Mouse (Mus musculus) liver, adult 2 months (tissue): ENCODE results near the gene Grid2ip. TPM values are rescaled to one million over a fixed set of nuclear protein-coding genes. Genes with fewer than 3 reads are reported as not detected.
A peak's percentile ranks its signal among the peaks of the same experiment; 100 is the strongest.

Experiments used
- DNase-seq: peaks from one replicate; pipeline ENCODE4 v3.0.0-alpha.2; 2011; ENCODE audit warnings: low read depth, low spot score; ENCODE audit errors: extremely low read depth
- H3K27ac ChIP-seq: fragments of 200-500 bp; replicated peaks from 2 replicates; pipeline ENCODE4 v1.5.1; 2012; ENCODE audit warnings: low read depth, mild to moderate bottlenecking, control low read depth, inconsistent platforms, low read length; ENCODE audit not compliant: insufficient read depth
- H3K27me3 ChIP-seq: fragments of 200-500 bp; 2 replicates; pipeline ENCODE4 v1.6.1; 2012; ENCODE audit warnings: mild to moderate bottlenecking, moderate library complexity, low read length, inconsistent platforms; ENCODE audit not compliant: control insufficient read depth, insufficient read depth
- H3K36me3 ChIP-seq: fragments of 200-500 bp; 2 replicates; pipeline ENCODE4 v1.6.1; 2012; ENCODE audit warnings: low read length, inconsistent platforms; ENCODE audit not compliant: control insufficient read depth, insufficient read depth
- H3K4me1 ChIP-seq: fragments of 200-500 bp; 2 replicates; pipeline ENCODE4 v1.6.1; 2011; ENCODE audit warnings: low read length; ENCODE audit not compliant: control insufficient read depth, insufficient read depth
- H3K4me3 ChIP-seq: fragments of 200-500 bp; 2 replicates; pipeline ENCODE4 v1.5.1; 2011; ENCODE audit warnings: low read depth, mild to moderate bottlenecking, control low read depth, low read length, moderate library complexity; ENCODE audit not compliant: insufficient read depth
- H3K79me2 ChIP-seq: fragments of 200-500 bp; 2 replicates; pipeline ENCODE4 v1.6.1; 2012; ENCODE audit warnings: inconsistent platforms, mild to moderate bottlenecking, low read length, moderate library complexity; ENCODE audit not compliant: control insufficient read depth, insufficient read depth
- H3K9ac ChIP-seq: fragments of 200-500 bp; 2 replicates; pipeline ENCODE4 v1.6.1; 2012; ENCODE audit warnings: low read depth, mild to moderate bottlenecking, control low read depth, inconsistent platforms, low read length
- CTCF ChIP-seq: fragments of 200-500 bp; IDR thresholded peaks from 2 replicates; pipeline ENCODE4 v1.5.1; 2011; ENCODE audit warnings: low read depth, low read length, control low read depth
- POLR2A ChIP-seq: fragments of 200-500 bp; IDR thresholded peaks from 2 replicates; pipeline ENCODE4 v1.6.1; 2011; ENCODE audit warnings: low read length, control low read depth; ENCODE audit not compliant: insufficient read depth; ENCODE audit errors: extremely low read depth
- WGBS: fragments of 180-500 bp; shearing (Covaris S2); methylation state at CpG from one replicate; pipeline ENCODE4 v1.1.7; 2018; 5-methylcytosine and 5-hydroxymethylcytosine counted together
- polyA plus RNA-seq: library from polyadenylated mRNA; depleted of rRNA; stranded (reverse); fragments of >200 nt; gene quantifications from 2 replicates; pipeline ENCODE4 v1.2.3, GENCODE M21; 2012
- total RNA-seq: library from RNA; depleted of rRNA; stranded (reverse); fragments of >200 nt; gene quantifications from 2 replicates; pipeline ENCODE4 v1.2.3, GENCODE M21; 2014

Grid2ip gene
- total and polyA plus RNA-seq, 2 experiments, result 0.13 TPM; not detected in 1

- H3K27ac ChIP-seq, result peak within 1 kb of the TSS; percentile 94
- DNase-seq, result peak; percentile 51
- peaks cover 8% of the 10 kb centered on the region; the same call in 1 of the 2 replicates for H3K79me2 ChIP-seq
- peaks cover 22% of the 10 kb centered on the region for H3K4me1 ChIP-seq
- H3K9ac ChIP-seq, result peak within 1 kb of the TSS; percentile 99
- no peaks in the 10 kb centered on the region for H3K27me3 ChIP-seq
- H3K4me3 ChIP-seq, result peak within 1 kb of the TSS; percentile 84
- TF ChIP-seq POLR2A (peak; percentile 34; the same call in 1 of the 2 replicates), CTCF (peak; percentile 81)
- peaks cover 9% of the 10 kb centered on the region; the same call in 1 of the 2 replicates for H3K36me3 ChIP-seq
- under 1% methylated on average over 94 of the region's 101 CpGs for WGBS
Observed at GRCm38 (mm10) chr5:143314730-143315513, 42.2 kb upstream of the Grid2ip start, which contains the start of gene E130309D02Rik. TSS of gene E130309D02Rik (minus strand) at chr5:143315360.

DNA sequence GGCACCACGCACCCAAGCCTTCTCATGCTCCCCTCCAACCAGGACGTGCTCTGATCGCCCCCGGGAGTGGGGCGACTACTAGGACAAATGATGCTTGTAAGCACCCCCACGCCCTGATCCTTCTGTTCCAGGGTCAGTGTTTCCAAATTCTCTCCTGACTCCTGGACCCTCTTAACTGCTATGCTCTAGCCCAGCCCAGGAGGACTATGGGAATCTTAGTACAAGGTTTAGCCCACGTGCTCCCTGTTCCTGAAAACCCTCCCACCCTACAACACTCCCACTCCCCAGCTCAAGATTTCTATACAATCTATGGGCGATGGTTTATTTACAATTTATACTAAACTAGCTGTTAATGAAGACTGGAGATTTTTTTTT is 41.6 kb upstream of the Grid2ip start:
- Histone ChIP-seq H3K4me3 (peak overlapping the region; percentile 16; the same call in 1 of the 2 replicates), H3K27ac (peak overlapping the region; percentile 25; the same call in 1 of the 2 replicates), H3K4me1 (peaks cover 22% of the 10 kb centered on the region), H3K27me3 (no peaks in the 10 kb centered on the region), H3K79me2 (peaks cover 8% of the 10 kb centered on the region; the same call in 1 of the 2 replicates), H3K9ac (peak overlapping the region; percentile 75), H3K36me3 (peaks cover 5% of the 10 kb centered on the region; the same call in 1 of the 2 replicates)
- WGBS, result 27% methylated on average over 8 of the region's 8 CpGs
- no peak for DNase-seq
- no peak for TF ChIP-seq CTCF

- H3K4me3 ChIP-seq, result no peak overlapping the region
- H3K27me3 ChIP-seq, result no peaks in the 10 kb centered on the region
- peak; percentile 91 for DNase-seq
- 0 out of 2 replicates have a peak overlapping the region, but pooled peaks have one; percentile 11 for H3K9ac ChIP-seq
- H3K79me2 ChIP-seq, result peaks cover 3% of the 10 kb centered on the region; the same call in 1 of the 2 replicates
- peaks cover 4% of the 10 kb centered on the region; the same call in 1 of the 2 replicates for H3K36me3 ChIP-seq
- H3K4me1 ChIP-seq, result peaks cover 22% of the 10 kb centered on the region
- 45% methylated on average over 5 of the region's 5 CpGs for WGBS
- TF ChIP-seq CTCF, result no peak
- no peak for TF ChIP-seq POLR2A
- peak overlapping the region; percentile 88 for H3K27ac ChIP-seq
Observed at GRCm38 (mm10) chr5:143316605-143317287, 40.4 kb upstream of the Grid2ip start.

- H3K27ac ChIP-seq, result peak overlapping the region; percentile 64
Observed at GRCm38 (mm10) chr5:143317288-143317610, 39.9 kb upstream of the Grid2ip start.

DNA sequence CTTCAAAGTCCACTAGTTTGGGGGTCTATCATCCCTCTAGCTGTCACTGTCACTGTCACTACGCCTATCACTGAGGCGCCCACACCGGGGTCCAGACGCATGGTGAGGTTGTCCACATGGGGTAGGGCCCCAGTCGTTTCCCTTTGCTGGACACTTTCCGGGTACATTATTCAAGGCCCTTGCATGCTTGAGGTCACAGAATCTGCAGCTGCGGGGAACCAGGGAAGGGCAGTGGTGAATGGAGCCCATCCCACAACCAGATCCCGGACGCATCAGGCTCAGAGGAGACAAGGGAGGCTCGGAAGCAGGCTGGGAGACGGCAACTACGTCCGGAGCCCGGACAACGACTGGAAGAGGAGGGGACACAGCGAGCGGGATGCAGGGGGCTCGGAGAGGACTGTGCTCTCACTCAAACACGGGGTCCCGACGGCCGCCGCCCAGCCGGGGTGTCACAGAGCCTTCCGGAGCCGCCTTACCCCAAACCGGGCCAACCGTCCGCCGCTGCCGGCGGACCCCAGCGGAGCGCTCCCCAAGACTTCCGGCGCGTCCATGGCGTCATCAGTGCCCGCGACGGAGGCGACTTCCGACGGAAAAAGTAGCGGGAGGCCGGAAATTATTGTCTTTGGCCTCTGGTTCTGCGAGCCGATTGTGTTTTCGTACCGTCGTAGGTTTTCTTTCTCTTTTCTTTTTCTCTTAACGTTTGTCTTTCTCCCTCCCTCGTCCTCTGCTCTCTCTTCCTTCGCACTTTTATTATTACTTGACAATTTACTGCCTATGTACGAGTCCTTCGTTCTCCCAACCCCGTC is 28.2 kb upstream of the Grid2ip start, which contains the start of gene Zdhhc4:
Zdhhc4 (minus strand) TSS at position 567 of the 806 bp plus-strand sequence.
- Histone ChIP-seq H3K27ac (peak within 1 kb of the TSS; percentile 39), H3K4me1 (no peaks in the 10 kb centered on the region), H3K27me3 (no peaks in the 10 kb centered on the region), H3K36me3 (no peaks in the 10 kb centered on the region), H3K79me2 (peaks cover 7% of the 10 kb centered on the region; the same call in 1 of the 2 replicates), H3K9ac (peak within 1 kb of the TSS; percentile 89), H3K4me3 (peak within 1 kb of the TSS; percentile 75)
- under 1% methylated on average over 57 of the region's 57 CpGs for WGBS
- no peak for TF ChIP-seq CTCF
- TF ChIP-seq POLR2A, result peak; percentile 45; the same call in 1 of the 2 replicates
- DNase-seq, result peak; percentile 69

More at GRCm38 (mm10) chr5:143317288-143317610, 39.9 kb upstream of the Grid2ip start:
- Histone ChIP-seq H3K4me1 (peaks cover 22% of the 10 kb centered on the region), H3K4me3 (no peak overlapping the region), H3K36me3 (peaks cover 5% of the 10 kb centered on the region; the same call in 1 of the 2 replicates), H3K27me3 (no peaks in the 10 kb centered on the region), H3K9ac (peak overlapping the region; percentile 26; the same call in 1 of the 2 replicates), H3K79me2 (no peaks in the 10 kb centered on the region; the same call in 1 of the 2 replicates)
- 33% methylated on average over 8 of the region's 8 CpGs for WGBS
- TF ChIP-seq CTCF (no peak), POLR2A (no peak)
- no peak for DNase-seq
